Comparison of ENCODE assay signal across 8 mouse cellular contexts in the genomic region with DNA sequence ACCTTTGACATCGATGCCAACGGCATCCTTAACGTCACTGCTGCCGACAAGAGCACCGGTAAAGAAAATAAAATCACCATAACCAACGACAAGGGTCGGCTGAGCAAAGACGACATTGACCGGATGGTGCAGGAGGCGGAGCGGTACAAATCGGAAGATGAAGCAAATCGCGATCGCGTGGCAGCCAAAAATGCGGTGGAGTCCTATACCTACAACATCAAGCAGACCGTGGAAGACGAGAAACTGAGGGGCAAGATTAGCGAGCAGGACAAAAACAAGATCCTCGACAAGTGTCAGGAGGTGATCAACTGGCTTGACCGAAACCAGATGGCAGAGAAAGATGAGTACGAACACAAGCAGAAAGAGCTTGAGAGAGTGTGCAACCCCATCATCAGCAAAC. TPM values are rescaled to one million over a fixed set of nuclear protein-coding genes. Genes with fewer than 3 reads are reported as not detected.
DNase-seq lines count a peak whose midpoint lies in the region; ATAC-seq and TF ChIP-seq lines count a peak whose summit lies in the region.

No protein-coding gene starts in this region.

- TF ChIP-seq CTCF in left cerebral cortex, adult 2 months (IDR thresholded peaks at IDR 0.05), result no peak
- TF ChIP-seq CTCF in small intestine, adult 2 months (IDR thresholded peaks at IDR 0.05; ENCODE audit: extremely low read depth, insufficient read length, insufficient replicate concordance, low read depth, low read length), result no peak

- H3K27me3 ChIP-seq in heart, embryonic 14.5 days (ENCODE audit: control insufficient read depth, insufficient read depth, low read length), result peaks cover 9% of the 10 kb centered on the region
- H3K27me3 ChIP-seq in limb, embryonic 14.5 days (ENCODE audit: control insufficient read depth, insufficient read depth, low read length), result peaks cover 28% of the 10 kb centered on the region
- peaks cover 20% of the 10 kb centered on the region for H3K27me3 ChIP-seq in small intestine, adult 2 months (ENCODE audit: control insufficient read depth, insufficient read depth, low read length)

- H3K9me3 ChIP-seq in heart, embryonic 14.5 days (ENCODE audit: control insufficient read depth, low read length), result no peaks in the 10 kb centered on the region
- no peaks in the 10 kb centered on the region for H3K9me3 ChIP-seq in limb, embryonic 14.5 days (ENCODE audit: control insufficient read depth, low read length)

- H3K4me1 ChIP-seq in heart, embryonic 14.5 days (ENCODE audit: control insufficient read depth in 2 of 2, insufficient read depth in 2 of 2, low read length in 2 of 2), result peaks cover 18 to 21% of the 10 kb centered on the region in 2 experiments
- peaks cover 18% of the 10 kb centered on the region; the same call in 1 of the 2 replicates for H3K4me1 ChIP-seq in limb, embryonic 14.5 days (ENCODE audit: control insufficient read depth, insufficient read depth, low read length)
- peaks cover 16% of the 10 kb centered on the region for H3K4me1 ChIP-seq in small intestine, adult 2 months (ENCODE audit: control insufficient read depth, insufficient read depth, insufficient read length, low read length)

- under 1% methylated on average over 23 of the region's 23 CpGs for WGBS in heart, embryonic 14.5 days
- 1% methylated on average over 23 of the region's 23 CpGs for WGBS in limb, embryonic 14.5 days
- WGBS in small intestine, adult 2 months, result 6% methylated on average over 23 of the region's 23 CpGs

- no peak overlapping the region for H3K27ac ChIP-seq in left cerebral cortex, adult 2 months
- H3K27ac ChIP-seq in heart, embryonic 14.5 days (replicated peaks in 1 of 2; ENCODE audit: control insufficient read depth in 1 of 2, insufficient read depth in 1 of 2, low read depth in 2 of 2, low read length in 2 of 2), result no peak overlapping the region
- H3K27ac ChIP-seq in limb, embryonic 14.5 days (replicated peaks; ENCODE audit: low read depth, low read length), result no peak overlapping the region
- no peak overlapping the region for H3K27ac ChIP-seq in small intestine, adult 2 months (ENCODE audit: insufficient read depth, low read depth, low read length)

- peak overlapping the region; percentile 72 for H3K4me2 ChIP-seq in heart, embryonic 14.5 days (ENCODE audit: low read length)
- H3K4me2 ChIP-seq in limb, embryonic 14.5 days (replicated peaks; ENCODE audit: low read depth, low read length, severe bottlenecking), result peak overlapping the region; percentile 90

- no peak for TF ChIP-seq POLR2A in limb, embryonic 14.5 days (IDR thresholded peaks at IDR 0.05; ENCODE audit: borderline replicate concordance, extremely low read depth, insufficient read depth, insufficient read length)
- TF ChIP-seq POLR2A in small intestine, adult 2 months (IDR thresholded peaks at IDR 0.05; ENCODE audit: low read depth, low read length), result no peak

- H3K4me3 ChIP-seq in left cerebral cortex, adult 2 months, result peak overlapping the region; percentile 78
- peak overlapping the region; percentile 67 to 98 for H3K4me3 ChIP-seq in heart, embryonic 14.5 days (ENCODE audit: control insufficient read depth in 1 of 2, insufficient read depth in 1 of 2, low read depth in 1 of 2, low read length in 2 of 2)
- peak overlapping the region; percentile 66 for H3K4me3 ChIP-seq in limb, embryonic 14.5 days (replicated peaks; ENCODE audit: low read length)
- H3K4me3 ChIP-seq in small intestine, adult 2 months (ENCODE audit: low read depth, low read length), result peak overlapping the region; percentile 90

- H3K9ac ChIP-seq in heart, embryonic 14.5 days (ENCODE audit: low read length), result peak overlapping the region; percentile 55
- H3K9ac ChIP-seq in limb, embryonic 14.5 days (ENCODE audit: low read depth, low read length, severe bottlenecking), result no peak overlapping the region

- no peak for DNase-seq in left cerebral cortex, adult 2 months (ENCODE audit: extremely low spot score in 1 of 2, low spot score in 2 of 2)
- DNase-seq in left cerebral cortex, postnatal 36 days (ENCODE audit: low spot score in 2 of 2), result no peak
- peak; percentile 70 for DNase-seq in embryo, embryonic 10 days (ENCODE audit: low spot score)
- DNase-seq in limb, embryonic 14.5 days (ENCODE audit: low spot score), result no peak
- no peak for DNase-seq in frontal cortex, postnatal 14 days (ENCODE audit: low spot score in 2 of 2)
- DNase-seq in layer of hippocampus, adult 11-12 months (ENCODE audit: low spot score), result no peak

- intact Hi-C loops in left cerebral cortex, adult 2 months (cut with DNase I), result loop anchor here (2.0 to 10.0 kb wide), 2 partner anchors 65 to 189 kb away; no protein-coding TSS in a partner anchor
- intact Hi-C loops in left cerebral cortex, postnatal 36 days (cut with DNase I), result loop anchor here (2.0 kb wide), 1 partner anchor 67 kb away; no protein-coding TSS in a partner anchor

- ATAC-seq in heart, embryonic 14.5 days (ENCODE audit: insufficient number of reproducible peaks, insufficient read depth, low FRiP score, low read depth), result no peak
- ATAC-seq in limb, embryonic 14.5 days (ENCODE audit: low FRiP score, low read depth), result no peak

- H3K36me3 ChIP-seq in heart, embryonic 14.5 days (ENCODE audit: control insufficient read depth, insufficient read depth, low read length), result no peaks in the 10 kb centered on the region
- no peaks in the 10 kb centered on the region for H3K36me3 ChIP-seq in limb, embryonic 14.5 days (ENCODE audit: control insufficient read depth, insufficient read depth, low read length)
- H3K36me3 ChIP-seq in small intestine, adult 2 months (ENCODE audit: control insufficient read depth, insufficient read depth, low read length), result no peaks in the 10 kb centered on the region

RNA-seq across cellular contexts. Expression of gene Hspa2, which starts 2.0 kb away (rescaled TPM):
- total RNA-seq in left cerebral cortex, adult 2 months (2021), result 10 to 100 TPM; 64.9 to 66.4 TPM
- total RNA-seq in left cerebral cortex, postnatal 36 days (2021), result 10 to 100 TPM; 62.5 to 67.5 TPM
- polyA plus RNA-seq in heart, embryonic 14.5 days (2014; fragmentation: Nextera tagmentation; extraction: Ambion mirVana), result 14.8 and 15.6 TPM in 2 replicates
- 5.1 and 6.7 TPM in 2 replicates for polyA plus RNA-seq in limb, embryonic 14.5 days (2012; rRNA removed)
- 7.7 and 8.3 TPM in 2 replicates for polyA plus RNA-seq in limb, embryonic 14.5 days (2014; fragmentation: Nextera tagmentation; extraction: Ambion mirVana)
- 3.7 and 8.9 TPM in 2 replicates for polyA plus RNA-seq in small intestine, adult 2 months (2012; rRNA removed)

RNA-seq across cellular contexts. Expression of gene Ppp1r36, which starts 11.4 kb away (rescaled TPM):
- total RNA-seq in left cerebral cortex, adult 2 months (2021), result 1 to 10 TPM; 1.1 to 1.4 TPM
- 1 to 10 TPM; 1.2 to 1.3 TPM for total RNA-seq in left cerebral cortex, postnatal 36 days (2021)
- 2.4 and 3.9 TPM in 2 replicates for polyA plus RNA-seq in heart, embryonic 14.5 days (2014; fragmentation: Nextera tagmentation; extraction: Ambion mirVana)
- polyA plus RNA-seq in limb, embryonic 14.5 days (2012; rRNA removed), result 2.1 and 4.2 TPM in 2 replicates
- 3.1 and 5.3 TPM in 2 replicates for polyA plus RNA-seq in limb, embryonic 14.5 days (2014; fragmentation: Nextera tagmentation; extraction: Ambion mirVana)
- polyA plus RNA-seq in small intestine, adult 2 months (2012; rRNA removed), result not detected in 2 replicates

RNA-seq across cellular contexts. Expression of gene Zbtb1, which starts 35.9 kb away (rescaled TPM):
- 1 to 10 TPM; 6.8 to 7.1 TPM for total RNA-seq in left cerebral cortex, adult 2 months (2021)
- total RNA-seq in left cerebral cortex, postnatal 36 days (2021), result 1 to 10 TPM; 4.6 to 6.6 TPM
- 8.0 and 8.8 TPM in 2 replicates for polyA plus RNA-seq in heart, embryonic 14.5 days (2014; fragmentation: Nextera tagmentation; extraction: Ambion mirVana)
- 6.2 and 6.9 TPM in 2 replicates for polyA plus RNA-seq in limb, embryonic 14.5 days (2012; rRNA removed)
- 9.4 and 10.5 TPM in 2 replicates for polyA plus RNA-seq in limb, embryonic 14.5 days (2014; fragmentation: Nextera tagmentation; extraction: Ambion mirVana)
- 0.55 and 0.89 TPM in 2 replicates for polyA plus RNA-seq in small intestine, adult 2 months (2012; rRNA removed)

RNA-seq across cellular contexts. Expression of gene Zbtb25, which starts 36.6 kb away (rescaled TPM):
- 10 to 100 TPM; 17.6 to 19.9 TPM for total RNA-seq in left cerebral cortex, adult 2 months (2021)
- 10 to 100 TPM; 17.8 to 19.6 TPM for total RNA-seq in left cerebral cortex, postnatal 36 days (2021)
- polyA plus RNA-seq in heart, embryonic 14.5 days (2014; fragmentation: Nextera tagmentation; extraction: Ambion mirVana), result 12.1 and 14.4 TPM in 2 replicates
- polyA plus RNA-seq in limb, embryonic 14.5 days (2012; rRNA removed), result 24.1 and 27.2 TPM in 2 replicates
- 21.4 and 23.9 TPM in 2 replicates for polyA plus RNA-seq in limb, embryonic 14.5 days (2014; fragmentation: Nextera tagmentation; extraction: Ambion mirVana)
- polyA plus RNA-seq in small intestine, adult 2 months (2012; rRNA removed), result 1.4 and 2.2 TPM in 2 replicates
